Mouse (Mus musculus) liver, postnatal 0 days (tissue): Measurements from ENCODE around the gene Zdhhc4. TPM values are rescaled to one million over a fixed set of nuclear protein-coding genes. Genes with fewer than 3 reads are reported as not detected.
A peak's percentile ranks its signal among the peaks of the same experiment; 100 is the strongest.

Source experiments
- ATAC-seq: fragments of 200-750 bp; cut with Nextera tagmentation; 2 replicates; pipeline ENCODE4 v1.8.0; 2017; ENCODE audit warnings: mild to moderate bottlenecking, moderate library complexity
- DNase-seq: peaks from one replicate; pipeline ENCODE4 v3.0.0-alpha.2; 2016
- H3K27ac ChIP-seq: fragments of 300-500 bp; sonication (generic); 2 replicates; pipeline ENCODE4 v1.5.1; 2014; ENCODE audit warnings: antibody characterized with exemption, moderate library complexity, mild to moderate bottlenecking, low read depth
- H3K27me3 ChIP-seq: fragments of 300-500 bp; sonication (generic); 2 replicates; pipeline ENCODE4 v1.6.1; 2014; ENCODE audit warnings: low read length, control low read depth, mixed read lengths; ENCODE audit not compliant: insufficient read depth
- H3K36me3 ChIP-seq: fragments of 300-500 bp; sonication (generic); replicated peaks from 2 replicates; pipeline ENCODE4 v1.6.1; 2014; ENCODE audit warnings: mild to moderate bottlenecking, control low read depth, low read length, moderate library complexity, mixed read lengths; ENCODE audit not compliant: insufficient read depth
- H3K4me1 ChIP-seq: fragments of 300-500 bp; sonication (generic); 2 replicates; pipeline ENCODE4 v1.6.1; 2014; ENCODE audit warnings: antibody characterized with exemption, mild to moderate bottlenecking, control low read depth; ENCODE audit not compliant: insufficient read depth
- H3K4me2 ChIP-seq: fragments of 300-500 bp; sonication (generic); 2 replicates; pipeline ENCODE4 v1.6.1; 2014; ENCODE audit warnings: low read depth, mild to moderate bottlenecking, low read length, moderate library complexity, mixed read lengths
- H3K4me3 ChIP-seq: fragments of 300-500 bp; sonication (generic); 2 replicates; pipeline ENCODE4 v1.5.1; 2014; ENCODE audit warnings: low read depth, low read length
- H3K9ac ChIP-seq: fragments of 300-500 bp; sonication (generic); replicated peaks from 2 replicates; pipeline ENCODE4 v1.6.1; 2014; ENCODE audit warnings: mild to moderate bottlenecking, moderate library complexity
- H3K9me3 ChIP-seq: fragments of 300-500 bp; sonication (generic); 2 replicates; pipeline ENCODE4 v1.6.1; 2016; ENCODE audit warnings: mild to moderate bottlenecking, control low read depth, low read length, mixed read lengths
- CTCF ChIP-seq: sonication (generic); IDR thresholded peaks from 2 replicates; pipeline ENCODE4 v1.5.1; 2016; ENCODE audit warnings: antibody characterized with exemption, low read depth
- EP300 ChIP-seq: IDR thresholded peaks from 2 replicates; pipeline ENCODE4 v1.6.1; 2016; ENCODE audit warnings: antibody characterized with exemption, low read depth, mild to moderate bottlenecking
- WGBS: fragments of 180-500 bp; shearing (Covaris S2); extraction: QIAGEN DNeasy Blood & Tissue Kit; methylation state at CpG from one replicate; pipeline ENCODE4 v1.1.7; 2014; ENCODE audit not compliant: insufficient replicate concordance; 5-methylcytosine and 5-hydroxymethylcytosine counted together
- polyA plus RNA-seq: library from polyadenylated mRNA; unstranded; fragments of >200 nt; fragmentation: Nextera tagmentation; extraction: Ambion mirVana; gene quantifications from 2 replicates; pipeline ENCODE4 v1.2.1, GENCODE M21; 2015

Gene Zdhhc4
- polyA plus RNA-seq, 1 experiment from 2014 or later = 34.6 TPM

GRCm38 (mm10) chr5:143279247-143279646, 49.8 kb downstream of the Zdhhc4 start:
- TF ChIP-seq CTCF (no peak), EP300 (no peak)
- Histone ChIP-seq H3K36me3 (no peaks in the 10 kb centered on the region), H3K9ac (no peak overlapping the region), H3K27ac (no peak overlapping the region), H3K9me3 (no peaks in the 10 kb centered on the region), H3K4me3 (no peak overlapping the region), H3K4me2 (no peak overlapping the region), H3K27me3 (peaks cover 4% of the 10 kb centered on the region), H3K4me1 (no peaks in the 10 kb centered on the region)
- DNase-seq (no peak), ATAC-seq (no peak)
- WGBS = 46% methylated on average over 10 of the region's 10 CpGs

GRCm38 (mm10) chr5:143275761-143276160, 53.3 kb downstream of the Zdhhc4 start:
- Histone ChIP-seq H3K4me3 (no peak overlapping the region), H3K4me1 (peaks cover under 1% of the 10 kb centered on the region), H3K4me2 (no peak overlapping the region), H3K9ac (no peak overlapping the region), H3K36me3 (no peaks in the 10 kb centered on the region), H3K9me3 (no peaks in the 10 kb centered on the region), H3K27me3 (peaks cover 4% of the 10 kb centered on the region), H3K27ac (no peak overlapping the region)
- ATAC-seq (no peak), DNase-seq (no peak)
- 43% methylated on average over 5 of the region's 5 CpGs for WGBS
- TF ChIP-seq CTCF = no peak
- no peak for TF ChIP-seq EP300

DNA sequence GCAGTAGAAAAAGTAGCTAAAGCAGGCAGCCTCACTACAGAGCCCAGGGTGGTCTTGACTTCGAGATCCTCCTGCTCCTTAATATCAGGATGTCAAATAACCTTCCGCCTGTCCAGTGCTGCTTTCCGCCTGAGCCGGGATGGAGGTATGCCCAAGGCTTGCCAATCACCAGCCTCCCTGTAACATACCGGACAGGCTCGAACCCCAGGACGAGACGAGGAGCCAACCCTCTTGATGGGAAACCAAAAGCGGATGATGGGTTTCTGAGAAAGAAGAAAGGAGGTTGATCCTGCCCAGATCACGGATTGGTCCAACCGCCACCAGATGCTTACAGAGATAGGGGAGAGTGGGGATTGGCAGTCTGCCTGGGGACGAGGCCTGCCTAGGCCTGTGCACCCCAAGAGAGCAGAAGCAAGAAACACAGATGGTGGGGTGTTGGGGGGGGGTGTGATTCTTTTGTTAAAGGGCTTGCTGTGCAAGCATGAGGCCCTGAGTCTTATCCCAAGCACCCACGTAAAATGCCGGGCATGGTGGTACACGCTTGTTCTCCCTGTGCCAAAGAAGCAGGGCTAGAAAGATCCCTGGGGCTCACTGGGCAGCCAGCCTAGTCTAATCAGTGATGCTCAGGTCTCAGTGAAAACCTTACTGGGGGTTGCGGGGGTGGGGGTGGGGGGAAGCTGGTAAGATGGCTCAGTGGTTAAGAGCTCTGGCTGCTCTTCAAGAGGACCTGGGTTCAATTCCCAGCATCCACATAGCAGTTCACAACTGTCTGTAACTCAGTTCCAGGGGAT, 56.3 kb downstream of the Zdhhc4 start:
- WGBS = 62% methylated on average over 16 of the region's 16 CpGs
- ATAC-seq = peak; percentile 80
- no peaks in the 10 kb centered on the region for H3K27me3 ChIP-seq
- no peak overlapping the region for H3K27ac ChIP-seq
- H3K36me3 ChIP-seq = no peaks in the 10 kb centered on the region
- H3K4me3 ChIP-seq = no peak overlapping the region
- no peak overlapping the region for H3K9ac ChIP-seq
- peak; percentile 41 for DNase-seq
- peaks cover 14% of the 10 kb centered on the region for H3K4me1 ChIP-seq
- no peak overlapping the region for H3K4me2 ChIP-seq
- TF ChIP-seq CTCF = no peak
- TF ChIP-seq EP300 = peak; percentile 71
- H3K9me3 ChIP-seq = no peaks in the 10 kb centered on the region

DNA sequence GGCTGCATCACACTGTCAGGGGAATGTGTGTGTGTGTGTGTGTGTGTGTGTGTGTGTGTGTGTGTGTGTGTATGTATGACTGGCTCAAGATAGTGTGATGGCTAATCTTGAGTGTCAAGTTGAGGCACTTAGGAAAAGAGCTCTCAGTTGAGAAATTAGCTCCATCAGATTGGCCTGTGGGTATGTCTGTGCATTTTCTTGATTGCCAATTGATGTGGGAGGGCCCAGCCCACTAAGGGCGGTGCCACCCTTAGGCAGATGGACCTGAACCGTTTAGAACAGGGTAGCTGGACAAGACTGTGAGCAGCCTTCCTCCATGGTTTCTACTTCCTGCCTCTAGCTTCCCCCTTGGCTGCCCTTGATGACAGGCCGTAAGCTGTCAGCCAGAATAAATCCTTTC, 56.9 kb downstream of the Zdhhc4 start:
- Histone ChIP-seq H3K27me3 (no peaks in the 10 kb centered on the region), H3K36me3 (no peaks in the 10 kb centered on the region), H3K27ac (no peak overlapping the region), H3K9me3 (no peaks in the 10 kb centered on the region), H3K9ac (no peak overlapping the region), H3K4me2 (no peak overlapping the region), H3K4me3 (no peak overlapping the region), H3K4me1 (peaks cover 14% of the 10 kb centered on the region)
- 0 out of 2 replicates have a peak, but pooled peaks have one; percentile 33 for ATAC-seq
- WGBS = 41% methylated on average over 3 of the region's 3 CpGs
- TF ChIP-seq CTCF = no peak
- no peak for TF ChIP-seq EP300
- DNase-seq = no peak

DNA sequence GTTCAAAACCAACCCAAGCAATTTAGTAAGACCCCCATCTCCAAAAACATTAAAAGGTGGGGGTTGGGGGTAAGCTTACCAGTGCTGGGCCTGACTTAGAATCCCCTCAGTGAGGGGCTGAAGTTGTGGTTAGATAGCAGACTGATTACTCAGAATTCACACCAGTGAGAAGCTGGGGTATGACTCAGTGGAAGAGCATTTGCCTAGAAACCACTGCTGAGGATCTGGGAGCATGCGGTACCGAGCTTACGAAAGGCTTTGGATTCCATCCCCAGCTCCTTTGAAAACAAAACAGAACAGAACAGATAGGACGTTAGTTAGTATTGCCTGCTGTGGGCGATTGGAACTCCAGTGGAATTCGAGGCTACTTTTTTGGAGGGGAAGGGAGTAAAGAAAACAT, 57.4 kb downstream of the Zdhhc4 start:
- H3K36me3 ChIP-seq = no peaks in the 10 kb centered on the region
- no peak overlapping the region for H3K27ac ChIP-seq
- H3K9ac ChIP-seq = no peak overlapping the region
- no peaks in the 10 kb centered on the region for H3K9me3 ChIP-seq
- TF ChIP-seq EP300 (no peak), CTCF (no peak)
- H3K27me3 ChIP-seq = no peaks in the 10 kb centered on the region
- no peak for DNase-seq
- H3K4me1 ChIP-seq = peaks cover 14% of the 10 kb centered on the region
- H3K4me3 ChIP-seq = no peak overlapping the region
- WGBS = 78% methylated on average over 6 of the region's 6 CpGs
- ATAC-seq = no peak
- H3K4me2 ChIP-seq = no peak overlapping the region

DNA sequence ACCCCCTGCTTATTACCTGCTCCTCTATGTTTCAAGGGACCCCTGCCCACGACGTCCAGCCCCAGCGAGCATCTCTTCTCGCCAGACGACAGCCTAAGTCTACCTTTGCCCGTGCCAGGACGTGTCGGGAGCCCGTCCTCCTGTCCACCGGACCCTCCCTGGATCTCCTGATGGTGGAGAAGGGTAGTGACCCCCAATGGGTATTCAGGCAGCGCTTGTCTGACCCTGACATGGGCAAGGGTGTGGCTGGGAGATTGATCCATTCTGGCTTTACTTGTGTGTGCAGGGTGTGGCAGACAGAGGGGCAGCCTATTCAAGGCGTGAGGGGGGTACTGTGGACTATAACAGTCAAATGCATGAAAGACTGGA, 58.9 kb downstream of the Zdhhc4 start:
- Histone ChIP-seq H3K9ac (peak overlapping the region; percentile 79), H3K36me3 (no peaks in the 10 kb centered on the region), H3K9me3 (no peaks in the 10 kb centered on the region), H3K4me2 (peak overlapping the region; percentile 97), H3K4me3 (peak overlapping the region; percentile 77), H3K27me3 (no peaks in the 10 kb centered on the region), H3K27ac (no peak overlapping the region), H3K4me1 (peaks cover 14% of the 10 kb centered on the region)
- TF ChIP-seq EP300 = no peak
- TF ChIP-seq CTCF = no peak
- 8% methylated on average over 12 of the region's 12 CpGs for WGBS
- DNase-seq (no peak), ATAC-seq (peak; percentile 11; the same call in 1 of the 2 replicates)
